Mouse (Mus musculus) embryonic fibroblast, embryonic 13.5 days (primary cell): Measurements from ENCODE around the gene Pard3b.

Source experiments
- CTCF ChIP-seq: IDR thresholded peaks from 2 replicates; pipeline ENCODE4 v1.5.1; 2011; ENCODE audit warnings: mild to moderate bottlenecking, control low read depth, low read length, moderate library complexity, borderline replicate concordance; ENCODE audit not compliant: insufficient read depth
- POLR2A ChIP-seq: IDR thresholded peaks from 2 replicates; pipeline ENCODE4 v1.6.1; 2011; ENCODE audit warnings: low read depth, mild to moderate bottlenecking, control low read depth, low read length, moderate library complexity

DNA sequence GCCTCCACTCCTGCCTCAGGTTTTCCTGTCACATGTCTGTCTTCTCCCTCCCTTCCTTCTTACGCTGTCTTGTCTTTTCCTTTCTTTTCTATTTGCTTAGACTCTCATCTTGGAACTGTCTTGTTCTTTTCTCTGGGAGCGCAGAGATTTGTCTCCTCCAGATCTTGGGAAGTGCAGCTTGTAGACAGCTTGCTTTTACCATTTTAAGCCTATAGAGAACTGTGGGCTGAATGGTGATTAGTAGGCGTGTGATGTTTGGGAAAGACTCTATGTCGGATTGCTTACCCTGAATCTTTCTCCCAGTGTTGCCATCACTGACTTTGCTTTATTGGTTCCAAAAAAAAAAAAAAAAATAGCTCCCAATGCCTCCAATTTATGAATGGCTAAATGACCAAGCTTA lies 760.1 kb downstream of the Pard3b start:
- TF ChIP-seq CTCF (no peak), POLR2A (no peak)
